ENCODE assay signal across 8 mouse cellular contexts in genomic region chr10:112929222-112929615, GRCm38 (mm10). TPM values are rescaled to one million over a fixed set of nuclear protein-coding genes. Genes with fewer than 3 reads are reported as not detected.
DNase-seq lines count a peak whose midpoint lies in the region; ATAC-seq lines count a peak whose summit lies in the region.

No protein-coding gene starts in this region.

- 39% methylated on average over 9 of the region's 9 CpGs for WGBS in heart, embryonic 16.5 days
- 27% methylated on average over 9 of the region's 9 CpGs for WGBS in hindbrain, embryonic 16.5 days
- 46% methylated on average over 9 of the region's 9 CpGs for WGBS in midbrain, embryonic 11.5 days

- intact Hi-C loops in heart, postnatal 25 days (cut with DNase I) = no loop called here

- H3K9me3 ChIP-seq in heart, embryonic 16.5 days (replicated peaks; ENCODE audit: control insufficient read depth, low read length) = no peaks in the 10 kb centered on the region
- no peaks in the 10 kb centered on the region for H3K9me3 ChIP-seq in hindbrain, embryonic 16.5 days (ENCODE audit: control insufficient read depth, low read length)
- no peaks in the 10 kb centered on the region for H3K9me3 ChIP-seq in midbrain, embryonic 11.5 days (ENCODE audit: control insufficient read depth, low read length)

- peaks cover 26% of the 10 kb centered on the region for H3K4me1 ChIP-seq in heart, embryonic 16.5 days (ENCODE audit: control insufficient read depth, insufficient read depth, low read length)
- peaks cover 19% of the 10 kb centered on the region for H3K4me1 ChIP-seq in brown adipose tissue, adult 24 weeks (ENCODE audit: control insufficient read depth, insufficient read depth, insufficient read length, low read length)
- H3K4me1 ChIP-seq in hindbrain, embryonic 16.5 days (ENCODE audit: control insufficient read depth, insufficient read depth, low read depth, low read length) = peaks cover 25% of the 10 kb centered on the region
- H3K4me1 ChIP-seq in midbrain, embryonic 11.5 days (ENCODE audit: control insufficient read depth, insufficient read depth, low read length) = peaks cover 22% of the 10 kb centered on the region

- H3K36me3 ChIP-seq in heart, embryonic 16.5 days (ENCODE audit: control insufficient read depth, insufficient read depth) = peaks cover 24% of the 10 kb centered on the region
- peaks cover 8% of the 10 kb centered on the region for H3K36me3 ChIP-seq in hindbrain, embryonic 16.5 days (ENCODE audit: control insufficient read depth, insufficient read depth, low read length)
- peaks cover 16% of the 10 kb centered on the region for H3K36me3 ChIP-seq in midbrain, embryonic 11.5 days (ENCODE audit: control insufficient read depth, insufficient read depth, low read length)

- peak overlapping the region; percentile 93 for H3K4me3 ChIP-seq in heart, embryonic 16.5 days (ENCODE audit: low read length)
- H3K4me3 ChIP-seq in brown adipose tissue, adult 24 weeks (ENCODE audit: insufficient read depth, low read depth, low read length) = peak overlapping the region; percentile 79
- H3K4me3 ChIP-seq in hindbrain, embryonic 16.5 days (ENCODE audit: low read length) = peak overlapping the region; percentile 76
- H3K4me3 ChIP-seq in midbrain, embryonic 11.5 days (ENCODE audit: low read depth, low read length) = peak overlapping the region; percentile 78

- H3K27me3 ChIP-seq in heart, embryonic 16.5 days (ENCODE audit: control insufficient read depth, insufficient read depth, low read length) = no peaks in the 10 kb centered on the region
- no peaks in the 10 kb centered on the region for H3K27me3 ChIP-seq in hindbrain, embryonic 16.5 days (replicated peaks; ENCODE audit: control insufficient read depth, insufficient read depth, low read length)
- H3K27me3 ChIP-seq in midbrain, embryonic 11.5 days (ENCODE audit: control insufficient read depth, insufficient read depth, low read length) = no peaks in the 10 kb centered on the region

- H3K9ac ChIP-seq in heart, embryonic 16.5 days (ENCODE audit: low read length) = peak overlapping the region; percentile 99
- H3K9ac ChIP-seq in hindbrain, embryonic 16.5 days (ENCODE audit: low read depth, low read length) = peak overlapping the region; percentile 99
- peak overlapping the region; percentile 95 for H3K9ac ChIP-seq in midbrain, embryonic 11.5 days (ENCODE audit: low read length)

- peak overlapping the region; percentile 98 for H3K27ac ChIP-seq in heart, embryonic 16.5 days (ENCODE audit: low read length)
- H3K27ac ChIP-seq in brown adipose tissue, adult 24 weeks (replicated peaks; ENCODE audit: low read depth, low read length) = peak overlapping the region; percentile 37; the same call in 1 of the 2 replicates
- peak overlapping the region; percentile 96 for H3K27ac ChIP-seq in hindbrain, embryonic 16.5 days (ENCODE audit: low read depth, low read length)
- no peak overlapping the region for H3K27ac ChIP-seq in midbrain, embryonic 11.5 days (ENCODE audit: low read depth, low read length)

- DNase-seq in heart, postnatal 25 days (ENCODE audit: low spot score) = no peak
- DNase-seq in midbrain, embryonic 11.5 days (ENCODE audit: low spot score, missing footprints) = peak; percentile 86
- no peak for DNase-seq in MN1 (ENCODE audit: low spot score)
- no peak for DNase-seq in left cerebral cortex, adult 11 months (ENCODE audit: low spot score)
- no peak for DNase-seq in urinary bladder, adult 18-20 months (ENCODE audit: low spot score in 2 of 2)

- no peak for ATAC-seq in heart, embryonic 16.5 days (replicated peaks; ENCODE audit: extremely low read depth, insufficient read depth, low FRiP score)
- peak; percentile 43 for ATAC-seq in hindbrain, embryonic 16.5 days
- ATAC-seq in midbrain, embryonic 11.5 days (ENCODE audit: low FRiP score) = no peak; the same call in 1 of the 2 replicates

- H3K4me2 ChIP-seq in heart, embryonic 16.5 days (ENCODE audit: low read depth, low read length) = peak overlapping the region; percentile 92
- peak overlapping the region; percentile 76 for H3K4me2 ChIP-seq in hindbrain, embryonic 16.5 days (ENCODE audit: low read length)
- H3K4me2 ChIP-seq in midbrain, embryonic 11.5 days = peak overlapping the region; percentile 57

RNA-seq across cellular contexts. Expression of gene Atxn7l3b, which starts 0.4 kb away (rescaled TPM):
- 100 and 112 TPM in 2 replicates for polyA plus RNA-seq in heart, embryonic 16.5 days (2015; fragmentation: Nextera tagmentation; extraction: Ambion mirVana)
- 10 to 100 TPM; 28.6 to 32.7 TPM for total RNA-seq in heart, postnatal 25 days (2021)
- 30.5 and 34.0 TPM in 2 replicates for polyA plus RNA-seq in brown adipose tissue, adult 24 weeks (2012; ENCODE audit: insufficient read depth, insufficient read length, missing spikeins)
- polyA plus RNA-seq in hindbrain, embryonic 16.5 days (2015; fragmentation: Nextera tagmentation; extraction: Ambion mirVana) = 351 and 357 TPM in 2 replicates
- 294 TPM in 2 replicates for polyA plus RNA-seq in midbrain, embryonic 11.5 days (2014; fragmentation: Nextera tagmentation; extraction: Ambion mirVana)
